Mouse (Mus musculus): ENCODE data around the gene Ddx58.
A peak's percentile ranks its signal among the peaks of the same experiment; 100 is the strongest.

Gene Ddx58

DNA sequence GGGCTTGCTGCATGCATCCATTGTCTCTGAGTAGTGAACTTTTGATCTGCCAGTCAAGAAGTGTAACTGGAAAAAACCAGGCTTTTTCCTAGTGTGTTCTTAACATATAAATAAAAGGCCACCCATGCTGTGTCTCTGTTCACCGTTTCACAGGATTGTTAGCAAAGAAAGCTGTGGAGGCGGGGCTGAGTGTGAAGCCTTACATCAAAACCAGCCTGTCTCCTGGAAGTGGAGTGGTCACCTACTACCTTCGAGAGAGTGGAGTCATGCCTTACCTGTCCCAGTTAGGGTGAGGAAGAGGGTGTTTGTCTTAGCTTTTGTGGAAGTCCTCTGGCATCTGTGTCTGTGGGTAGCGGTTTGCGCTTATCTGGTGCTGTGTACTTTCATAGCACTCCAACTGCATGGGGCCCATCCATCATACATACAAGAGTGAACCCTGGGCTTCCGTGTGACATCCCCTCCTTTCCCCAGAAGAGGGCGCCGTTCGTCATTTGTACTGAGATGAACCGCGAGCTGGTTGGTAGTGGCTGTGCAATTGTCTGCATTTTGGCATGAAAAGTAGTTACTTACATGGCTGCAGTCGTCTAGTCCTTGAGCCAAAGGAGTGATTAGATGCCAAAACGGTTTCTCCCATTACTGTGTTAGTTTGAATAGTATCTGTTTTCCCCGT lies 56.8 kb downstream of the Ddx58 start:
- peak; percentile 49 for DNase-seq (ENCODE audit: low spot score)

- no peak for DNase-seq (ENCODE audit: low spot score)
Measured at GRCm38 (mm10) chr4:40181681-40182080, 57.9 kb downstream of the Ddx58 start.

- no peak for DNase-seq (ENCODE audit: low spot score)
Measured at GRCm38 (mm10) chr4:40180046-40180445, 59.6 kb downstream of the Ddx58 start.

- DNase-seq (ENCODE audit: low spot score), result no peak
Measured at GRCm38 (mm10) chr4:40178584-40178983, 61.0 kb downstream of the Ddx58 start.

DNA sequence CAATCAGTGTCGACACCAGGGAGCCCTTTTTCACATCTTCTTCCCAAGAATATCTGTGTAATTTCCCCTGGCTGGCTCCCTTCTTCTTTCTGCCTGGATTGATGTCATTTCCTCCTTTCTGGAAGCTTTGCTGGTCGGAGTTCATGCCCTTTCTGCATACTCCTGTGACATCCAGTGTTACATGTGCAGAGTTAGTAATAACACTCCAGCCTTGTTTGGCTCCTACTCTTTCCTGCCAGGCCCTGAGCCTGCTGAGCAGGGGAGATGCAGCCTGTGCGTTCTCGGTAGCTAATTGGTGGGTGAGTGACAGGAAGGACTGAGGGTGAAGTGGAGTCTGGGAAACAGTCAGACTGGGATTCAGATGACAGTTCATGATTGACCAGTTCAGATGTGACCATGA lies 65.3 kb downstream of the Ddx58 start:
- no peak for DNase-seq (ENCODE audit: low spot score)

GRCm38 (mm10) chr4:40172336-40172735 lies 67.3 kb downstream of the Ddx58 start:
- DNase-seq (ENCODE audit: low spot score), result no peak

DNA sequence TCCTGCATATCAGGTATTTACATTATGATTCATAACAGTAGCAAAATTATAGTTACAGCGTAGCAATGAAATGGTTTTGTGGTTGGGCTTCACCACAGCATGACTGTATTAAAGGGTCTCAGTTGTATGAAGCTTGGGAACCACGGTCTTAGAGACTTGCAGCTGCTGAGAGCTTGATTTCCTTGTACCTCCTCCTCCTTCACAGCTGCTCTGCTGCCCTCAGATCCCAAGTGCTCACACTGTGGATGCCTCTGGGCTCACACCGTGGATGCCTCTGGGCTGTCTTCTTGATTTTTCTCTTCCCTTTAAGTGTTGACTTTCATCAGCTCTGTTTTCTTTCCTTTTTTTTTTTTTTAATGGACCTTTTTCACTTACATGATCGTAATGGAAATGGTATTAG lies 68.2 kb downstream of the Ddx58 start:
- DNase-seq (ENCODE audit: low spot score), result no peak

- peak; percentile 1 for DNase-seq (ENCODE audit: low spot score)
Measured at GRCm38 (mm10) chr4:40163646-40164045, 76.0 kb downstream of the Ddx58 start.

DNA sequence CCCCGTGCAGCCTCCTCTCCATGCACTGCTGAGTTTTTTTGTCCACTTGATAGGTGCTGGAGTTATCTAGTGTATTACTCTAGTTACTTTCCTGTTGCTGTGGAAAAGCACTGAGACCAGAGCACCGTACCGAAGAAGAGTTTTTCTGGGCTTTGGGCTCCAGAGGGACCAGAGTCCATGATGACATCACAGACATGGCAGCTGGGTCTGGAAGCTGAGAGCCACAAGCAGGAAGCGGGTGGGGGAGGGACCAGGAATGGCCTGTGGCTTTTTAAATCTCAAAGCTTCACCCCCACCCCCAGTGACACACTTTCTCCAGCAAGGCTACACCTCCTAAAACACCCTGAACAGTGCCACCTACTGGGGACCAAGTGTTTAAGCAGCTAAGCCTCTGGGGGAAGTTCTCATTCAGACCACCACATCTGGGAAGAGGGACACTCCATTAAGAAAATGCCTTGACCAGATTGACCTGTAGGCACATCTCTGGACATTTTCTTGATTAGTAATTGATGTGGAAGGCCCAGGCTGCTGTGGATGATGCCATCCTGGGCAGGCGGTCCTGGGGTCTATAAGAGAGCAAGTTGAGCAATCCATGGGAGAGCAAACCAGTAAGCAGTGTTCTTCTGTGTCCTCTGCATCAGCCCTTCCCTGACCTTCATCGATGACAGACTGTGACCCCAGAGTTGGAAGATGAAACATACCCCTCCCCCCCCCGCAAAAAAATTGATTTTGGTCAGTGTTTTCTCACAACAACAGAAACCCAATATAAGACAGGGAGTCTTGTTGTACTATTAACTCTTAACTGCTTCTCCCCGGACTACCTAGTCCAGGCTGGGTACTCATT lies 78.8 kb downstream of the Ddx58 start:
- DNase-seq (ENCODE audit: low spot score), result no peak

DNA sequence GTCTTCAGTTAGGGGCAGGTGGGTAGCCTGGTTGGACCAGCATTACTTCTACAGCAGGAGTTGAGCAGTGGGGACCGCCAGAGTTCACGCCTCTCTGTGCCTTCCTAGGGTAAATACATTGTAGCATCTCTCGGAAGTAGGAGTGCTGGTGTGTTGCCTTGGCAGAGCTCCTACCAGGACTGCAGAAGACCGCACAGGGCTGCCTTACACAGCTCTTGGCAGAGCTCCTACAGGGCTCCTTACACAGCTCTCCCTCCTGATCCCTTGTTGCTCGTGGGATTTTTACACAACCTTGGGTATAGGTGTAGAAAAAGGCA lies 81.4 kb downstream of the Ddx58 start:
- no peak for DNase-seq (ENCODE audit: low spot score)

GRCm38 (mm10) chr4:40157500-40158223 lies 82.0 kb downstream of the Ddx58 start:
- DNase-seq (ENCODE audit: low spot score), result no peak

GRCm38 (mm10) chr4:40156582-40157499 lies 82.8 kb downstream of the Ddx58 start:
- DNase-seq (ENCODE audit: low spot score), result no peak

GRCm38 (mm10) chr4:40156153-40156552 lies 83.5 kb downstream of the Ddx58 start:
- no peak for DNase-seq (ENCODE audit: low spot score)

DNA sequence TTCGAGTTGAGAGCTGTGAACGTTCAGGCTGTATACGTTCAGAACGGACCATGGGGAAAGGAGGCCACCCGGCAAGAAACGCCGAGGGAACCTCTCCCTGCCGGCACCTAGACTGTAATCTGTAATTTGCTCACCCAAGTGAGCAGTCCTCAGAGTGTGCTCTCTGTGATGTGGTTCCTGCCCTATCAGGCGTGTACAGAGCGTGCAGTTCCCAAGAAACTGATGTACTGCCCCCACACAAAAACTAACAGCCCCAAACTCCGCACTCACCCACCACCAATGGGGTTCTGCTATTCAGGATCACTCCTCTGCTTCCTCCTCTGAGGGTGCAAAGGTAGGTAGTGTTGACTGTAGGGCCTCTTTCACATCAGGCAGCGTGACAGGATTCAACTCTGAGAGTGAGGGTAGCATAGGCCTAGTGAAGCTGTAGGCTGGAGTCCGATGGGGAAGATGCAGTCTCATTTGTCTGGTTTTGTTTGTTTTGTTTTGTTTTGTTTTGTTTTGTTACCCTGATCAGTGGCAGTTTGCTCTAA lies 84.1 kb downstream of the Ddx58 start:
- DNase-seq (ENCODE audit: low spot score), result no peak

DNA sequence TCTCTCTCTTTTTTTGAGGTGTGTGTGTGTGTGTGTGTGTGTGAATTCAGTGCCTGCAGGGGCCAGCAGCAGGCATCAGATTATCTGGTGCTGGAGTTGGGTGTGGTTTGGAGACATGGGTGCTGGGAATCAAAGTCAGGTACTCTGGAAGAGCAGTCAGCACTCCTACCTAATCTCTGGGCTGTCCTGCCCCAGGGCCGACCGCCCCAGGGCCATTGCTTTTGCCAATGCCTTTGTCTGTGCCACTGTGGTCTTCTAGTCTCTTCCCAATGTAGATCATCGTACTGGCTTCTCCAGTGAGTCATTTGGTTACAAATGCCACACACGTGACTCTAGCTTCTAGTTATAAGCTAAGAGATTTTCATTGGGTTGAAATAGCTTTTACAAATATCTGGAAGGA lies 84.9 kb downstream of the Ddx58 start:
- DNase-seq (ENCODE audit: low spot score), result no peak
